Mouse (Mus musculus): ENCODE results near the gene Spry2.

The Spry2 gene

GRCm38 (mm10) chr14:105892941-105893622 lies 3.5 kb downstream of the Spry2 start:
- no peak for DNase-seq (ENCODE audit: low read depth)

- DNase-seq (ENCODE audit: low read depth): peak; percentile 27
These were observed 5.9 kb downstream of the Spry2 start for GRCm38 (mm10) chr14:105890516-105891231.

GRCm38 (mm10) chr14:105886643-105887374 lies 9.8 kb downstream of the Spry2 start:
- peak; percentile 73 for DNase-seq (ENCODE audit: low read depth)

- no peak for DNase-seq (ENCODE audit: low read depth)
These were observed 11.4 kb downstream of the Spry2 start for GRCm38 (mm10) chr14:105885249-105885648.

- DNase-seq (ENCODE audit: low read depth): no peak
These were observed 13.4 kb downstream of the Spry2 start for GRCm38 (mm10) chr14:105883215-105883614.

GRCm38 (mm10) chr14:105878359-105878758 lies 18.3 kb downstream of the Spry2 start:
- no peak for DNase-seq (ENCODE audit: low read depth)

GRCm38 (mm10) chr14:105876375-105876774 lies 20.2 kb downstream of the Spry2 start:
- no peak for DNase-seq (ENCODE audit: low read depth)

GRCm38 (mm10) chr14:105870370-105870936 lies 26.2 kb downstream of the Spry2 start:
- no peak for DNase-seq (ENCODE audit: low read depth)

- peak; percentile 92 for DNase-seq (ENCODE audit: low read depth)
These were observed 31.2 kb downstream of the Spry2 start for GRCm38 (mm10) chr14:105865381-105865938.

GRCm38 (mm10) chr14:105862199-105862598 lies 34.4 kb downstream of the Spry2 start:
- DNase-seq (ENCODE audit: low read depth): no peak

- DNase-seq (ENCODE audit: low read depth): no peak
These were observed 35.7 kb downstream of the Spry2 start for GRCm38 (mm10) chr14:105860920-105861319.

- no peak for DNase-seq (ENCODE audit: low read depth)
These were observed 36.3 kb downstream of the Spry2 start for GRCm38 (mm10) chr14:105860276-105860675.

GRCm38 (mm10) chr14:105859876-105860275 lies 36.7 kb downstream of the Spry2 start:
- no peak for DNase-seq (ENCODE audit: low read depth)

- no peak for DNase-seq (ENCODE audit: low read depth)
These were observed 37.3 kb downstream of the Spry2 start for GRCm38 (mm10) chr14:105859368-105859767.

GRCm38 (mm10) chr14:105858935-105859334 lies 37.7 kb downstream of the Spry2 start:
- DNase-seq (ENCODE audit: low read depth): no peak

- peak; percentile 74 for DNase-seq (ENCODE audit: low read depth)
These were observed 45.1 kb downstream of the Spry2 start for GRCm38 (mm10) chr14:105851359-105852067.

Data from 416B (cell line).